Mouse (Mus musculus) gastrocnemius, postnatal 25 days (tissue): Measurements from ENCODE around the gene Mmp15. TPM values are rescaled to one million over a fixed set of nuclear protein-coding genes. Genes with fewer than 3 reads are reported as not detected.
"Not testable (repeated sequence)": the region's sequence is repeated elsewhere in the genome, so short reads cannot be mapped to it uniquely, and the experiment has no call there.

Experiments
- DNase-seq: peaks from one replicate; pipeline ENCODE4 v3.0.0; 2022
- total RNA-seq, 2 experiments: library from RNA; stranded (reverse); gene quantifications; 1 replicate in 1 of 2; 2 replicates in 1 of 2; pipeline ENCODE4 v1.2.3; 2021

Gene Mmp15
- total RNA-seq, 2 experiments from 2014 or later = 15.4 to 18.0 TPM

DNA sequence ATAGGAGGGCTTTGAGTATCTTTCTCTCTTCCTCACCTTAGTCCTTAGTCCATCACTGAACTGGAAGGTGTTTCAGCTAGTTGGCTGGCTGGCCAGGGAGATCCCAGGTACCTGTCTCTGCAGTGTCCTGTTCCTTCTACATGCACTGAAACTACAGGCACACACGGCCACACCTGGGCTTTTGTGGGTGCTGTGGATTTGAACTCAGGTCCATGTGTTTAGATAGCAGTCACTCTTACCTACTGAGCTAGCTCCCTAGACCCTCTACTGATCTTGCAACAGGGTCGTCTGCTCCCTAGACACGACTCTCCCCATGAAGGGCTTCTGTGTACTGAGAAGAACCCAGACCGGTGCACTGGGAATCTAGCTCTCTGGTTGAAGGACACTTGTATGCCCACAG lies 25.0 kb downstream of the Mmp15 start:
- DNase-seq = no peak

DNA sequence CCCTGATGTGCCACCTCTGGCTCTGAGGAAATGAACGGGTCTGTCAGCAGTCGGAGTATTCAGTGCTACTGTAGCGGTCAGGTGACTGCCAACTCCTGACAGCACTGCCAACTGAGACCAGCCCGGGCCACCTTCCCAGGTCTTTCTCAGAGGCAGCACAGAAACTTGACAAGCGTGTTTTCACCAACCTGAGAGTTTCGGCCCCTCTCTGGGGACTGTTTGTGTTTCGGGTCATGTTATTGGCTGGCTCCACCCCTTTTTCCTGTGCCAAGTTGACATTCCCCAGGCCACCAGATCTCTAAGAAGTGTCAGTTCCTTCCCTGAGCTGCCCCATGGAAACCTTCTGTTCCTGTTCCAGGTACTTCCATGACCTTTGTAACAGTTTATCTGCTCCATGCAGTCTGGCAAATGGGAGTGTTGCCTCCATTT lies 25.8 kb downstream of the Mmp15 start:
- peak; percentile 71 for DNase-seq

GRCm38 (mm10) chr8:95378928-95379327 lies 26.9 kb downstream of the Mmp15 start:
- not testable (repeated sequence) for DNase-seq

DNA sequence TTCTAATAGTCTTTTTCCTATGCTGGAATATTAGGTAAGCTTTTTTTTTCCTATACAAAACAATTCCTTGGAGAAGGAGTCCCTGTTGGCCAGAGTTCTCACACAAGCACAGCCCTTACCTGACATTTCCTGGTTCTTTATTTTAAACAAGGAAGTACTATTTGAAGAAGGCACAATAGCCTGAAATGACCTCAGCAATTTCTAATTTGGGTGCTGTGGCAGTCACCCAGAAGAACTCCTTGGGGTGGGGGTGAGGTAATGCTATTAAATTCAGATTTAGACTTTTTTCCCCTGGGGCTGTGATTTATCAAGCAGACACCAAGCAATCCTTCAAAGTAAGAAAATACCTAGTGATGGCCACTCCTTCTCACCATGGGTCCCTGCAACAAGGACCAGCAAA lies 28.9 kb downstream of the Mmp15 start:
- no peak for DNase-seq

- DNase-seq = no peak
Observed at GRCm38 (mm10) chr8:95381595-95381994, 29.5 kb downstream of the Mmp15 start.

GRCm38 (mm10) chr8:95384501-95384900 lies 32.4 kb downstream of the Mmp15 start:
- no peak for DNase-seq

DNA sequence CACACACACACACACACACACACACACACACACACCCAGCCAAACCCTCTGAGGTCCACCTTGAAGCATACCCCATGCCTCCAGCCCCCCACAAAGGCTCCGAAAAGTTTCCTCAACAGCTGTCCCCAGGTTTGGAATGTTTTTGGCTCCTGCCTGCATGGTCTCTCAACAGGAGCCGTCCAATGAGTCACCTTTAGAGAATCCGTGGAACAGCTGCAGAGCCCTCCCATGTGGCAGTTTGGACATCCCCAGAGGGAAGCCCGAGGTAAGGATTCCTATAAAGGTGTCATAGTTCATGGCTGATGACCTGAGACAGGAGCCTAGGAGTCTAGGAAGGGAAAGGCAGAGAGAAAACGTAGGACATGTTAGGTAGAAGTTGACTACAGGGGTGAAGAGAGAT lies 34.0 kb downstream of the Mmp15 start:
- no peak for DNase-seq

DNA sequence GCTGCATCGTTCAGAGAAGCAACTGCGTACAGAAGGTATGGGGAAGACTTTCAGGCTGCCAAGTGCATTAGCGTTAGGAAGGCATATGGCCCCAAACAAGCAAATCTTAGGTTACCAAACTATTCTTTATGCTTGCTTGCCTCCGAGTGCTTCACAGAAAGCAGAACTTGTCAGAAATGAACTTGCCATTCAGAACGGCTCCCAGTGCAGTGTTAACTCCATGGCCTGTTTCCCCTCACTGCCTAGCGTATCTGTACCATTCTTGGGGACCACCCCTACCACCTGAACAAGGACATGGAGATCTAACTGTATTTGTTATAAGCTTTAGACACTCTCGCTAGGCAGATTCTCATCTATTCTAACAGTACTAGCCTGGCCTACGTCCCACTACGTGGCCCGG lies 35.2 kb downstream of the Mmp15 start:
- DNase-seq = no peak

DNA sequence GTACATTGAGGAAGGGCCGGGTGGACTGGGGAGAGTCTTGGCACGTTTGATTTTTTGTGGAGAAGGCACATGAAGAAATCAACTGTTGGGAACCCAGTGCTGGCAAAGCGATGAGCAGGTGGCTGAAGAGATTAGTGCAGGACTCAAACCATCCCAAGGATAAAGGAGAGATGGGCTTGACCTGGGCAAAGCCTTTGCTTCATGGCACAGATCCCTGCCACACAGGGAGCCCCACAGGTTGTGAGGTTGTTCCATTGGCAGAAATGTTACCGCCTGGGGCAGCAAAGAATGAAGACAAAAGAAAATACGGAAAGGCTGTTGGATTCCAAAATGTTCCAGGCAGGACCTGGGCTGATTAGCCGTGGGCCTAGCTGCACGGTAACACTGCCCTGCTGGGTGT lies 35.9 kb downstream of the Mmp15 start:
- DNase-seq = no peak

DNA sequence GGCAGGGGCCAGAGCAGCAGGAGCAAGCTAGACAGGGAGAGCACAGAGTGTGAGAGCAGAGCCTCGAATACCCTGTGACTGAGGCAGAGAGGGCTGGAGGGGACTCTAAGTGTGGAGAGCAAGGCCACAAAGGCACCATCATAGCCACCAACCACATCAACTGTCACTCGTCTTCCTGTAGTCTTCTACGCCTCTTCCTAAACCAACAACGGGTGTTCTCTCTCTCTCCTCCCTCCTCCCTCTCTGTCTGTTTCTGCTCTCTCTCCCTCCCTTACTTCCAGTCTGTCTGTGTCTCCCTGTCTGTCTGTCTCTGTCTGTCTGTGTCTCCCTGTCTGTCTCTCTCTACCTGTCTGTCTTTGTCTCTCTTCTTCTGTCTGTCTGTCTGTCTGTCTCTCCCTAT lies 38.2 kb downstream of the Mmp15 start:
- DNase-seq = no peak

- no peak for DNase-seq
Observed at GRCm38 (mm10) chr8:95391101-95391500, 39.0 kb downstream of the Mmp15 start.

DNA sequence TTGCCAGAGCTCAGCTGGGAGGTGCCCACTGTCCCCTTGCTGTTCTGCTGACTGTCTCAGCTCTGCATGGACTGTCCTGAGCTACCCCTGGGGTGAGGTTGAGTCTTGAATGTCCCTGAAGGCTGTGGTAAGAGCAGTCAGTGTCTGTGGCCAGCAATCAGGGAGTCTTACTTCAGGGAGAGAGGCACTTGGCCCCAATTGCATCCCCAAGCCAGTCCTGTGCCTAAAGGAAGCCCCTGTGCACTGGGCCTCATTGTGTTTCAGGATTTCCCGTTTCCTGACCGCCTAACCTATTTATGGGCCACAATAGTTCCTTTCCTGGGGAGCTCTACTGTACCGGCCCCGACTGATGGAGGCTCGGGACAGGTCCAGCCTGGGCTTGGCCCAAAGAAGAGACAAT lies 40.5 kb downstream of the Mmp15 start:
- DNase-seq = no peak

DNA sequence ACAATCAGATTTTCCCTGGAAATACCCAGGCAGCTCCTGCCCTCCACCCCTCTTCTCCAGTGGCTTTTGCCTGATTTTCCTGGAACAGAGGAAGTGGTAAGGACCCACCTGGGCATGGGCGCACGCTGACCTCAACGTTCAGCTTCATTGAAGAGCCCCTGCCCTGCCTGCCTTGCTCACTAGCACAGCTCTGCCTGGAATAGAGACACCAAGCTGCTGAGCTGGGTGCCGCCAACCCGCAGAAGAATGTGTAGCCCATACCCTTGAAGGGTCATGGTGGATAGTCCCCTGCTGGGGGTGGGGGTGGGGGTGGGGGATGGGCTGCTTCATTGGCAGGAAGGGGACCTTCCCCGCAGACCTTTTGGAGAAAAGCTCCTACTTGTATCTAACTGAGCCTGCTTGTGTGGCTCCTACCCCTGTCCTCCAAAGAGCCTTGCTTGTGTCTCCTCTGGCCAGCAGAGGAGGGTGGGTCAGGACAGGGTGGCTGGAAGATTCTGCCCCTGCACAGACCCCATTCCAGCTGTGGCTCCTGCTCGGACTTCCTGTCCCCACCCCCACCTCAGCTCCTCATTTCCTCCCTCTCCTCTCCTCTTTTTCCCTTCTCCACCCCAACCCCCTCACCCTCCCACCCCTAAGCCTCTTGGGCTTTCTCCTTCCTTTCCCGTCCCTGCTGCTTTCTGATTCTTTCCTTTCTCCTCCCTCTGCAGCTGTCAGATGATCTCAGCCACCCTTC lies 43.3 kb downstream of the Mmp15 start:
- DNase-seq = no peak

DNA sequence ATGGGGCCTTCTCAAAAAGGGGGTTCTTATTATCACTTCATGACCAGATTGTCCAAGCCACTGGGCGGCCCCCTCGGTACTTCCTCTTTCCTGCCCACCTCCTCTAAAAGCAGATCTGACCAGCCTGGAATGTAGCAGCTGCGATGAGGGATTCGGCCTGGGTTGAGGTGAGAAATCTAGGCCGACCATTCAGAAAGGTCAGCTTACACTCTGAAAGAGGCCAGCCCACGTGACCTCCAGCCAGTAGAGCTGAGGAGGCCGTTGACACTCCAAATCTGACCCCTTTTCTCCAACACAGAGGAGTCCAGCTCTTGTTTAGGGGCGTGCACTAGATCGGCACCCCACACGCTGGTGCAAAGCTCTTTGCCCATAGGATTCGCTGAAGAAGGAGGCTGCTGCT lies 44.7 kb downstream of the Mmp15 start:
- DNase-seq = no peak

- DNase-seq = no peak
Observed at GRCm38 (mm10) chr8:95397201-95397600, 45.1 kb downstream of the Mmp15 start.

GRCm38 (mm10) chr8:95399131-95399530 lies 47.1 kb downstream of the Mmp15 start:
- no peak for DNase-seq

GRCm38 (mm10) chr8:95401091-95401490 lies 49.0 kb downstream of the Mmp15 start:
- DNase-seq = no peak

DNA sequence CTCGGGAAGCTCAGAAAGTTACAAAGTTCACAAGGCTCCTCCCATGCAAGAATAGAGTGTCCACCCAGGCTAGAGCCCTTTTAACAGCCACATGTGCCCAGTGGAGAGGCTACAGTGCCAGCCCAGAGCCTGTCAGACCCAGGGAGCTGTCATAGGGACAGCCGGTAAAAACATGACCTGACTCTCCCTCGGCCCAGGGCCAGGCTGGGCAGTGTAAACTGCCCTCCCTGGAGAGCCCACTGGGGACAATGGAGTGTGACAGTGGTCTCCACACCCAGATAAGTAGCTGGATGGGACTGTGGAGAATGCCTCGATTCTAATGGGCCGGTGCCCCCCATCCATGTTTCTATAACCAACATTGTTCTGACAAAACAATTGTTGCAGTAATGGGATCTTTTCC lies 57.5 kb downstream of the Mmp15 start:
- no peak for DNase-seq

DNA sequence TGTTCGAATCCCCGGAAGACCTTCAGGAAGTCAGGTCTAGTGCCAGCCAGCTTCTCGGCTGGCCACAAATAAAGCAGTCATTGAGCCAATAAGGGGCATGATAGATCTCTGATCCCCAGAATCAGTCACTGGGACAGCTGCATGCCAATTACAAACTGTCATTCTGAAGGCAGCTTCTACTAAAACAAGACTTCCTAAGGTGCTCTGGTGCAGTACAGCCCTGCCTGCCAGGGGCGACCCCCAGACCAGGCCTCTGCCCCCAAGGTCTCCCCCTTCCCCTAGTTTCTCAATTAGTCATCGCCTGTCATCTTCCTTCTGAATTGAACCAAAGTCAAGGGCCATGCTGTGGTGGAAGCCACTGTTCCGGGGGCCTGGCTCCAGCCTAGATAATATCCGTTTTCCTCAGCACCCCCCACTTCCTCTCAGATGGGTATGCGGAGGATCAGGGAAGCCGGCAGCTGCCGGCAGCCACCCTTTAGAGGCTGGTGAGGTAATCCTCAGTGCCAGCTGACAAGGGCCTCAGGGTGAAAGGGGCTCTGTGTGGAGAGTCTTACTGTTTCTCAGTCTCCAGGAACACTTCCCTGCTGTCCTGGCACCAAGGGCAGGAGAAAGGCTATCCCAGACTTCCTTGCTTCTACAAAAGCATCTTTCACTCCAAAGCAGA lies 59.4 kb downstream of the Mmp15 start:
- DNase-seq = no peak

DNA sequence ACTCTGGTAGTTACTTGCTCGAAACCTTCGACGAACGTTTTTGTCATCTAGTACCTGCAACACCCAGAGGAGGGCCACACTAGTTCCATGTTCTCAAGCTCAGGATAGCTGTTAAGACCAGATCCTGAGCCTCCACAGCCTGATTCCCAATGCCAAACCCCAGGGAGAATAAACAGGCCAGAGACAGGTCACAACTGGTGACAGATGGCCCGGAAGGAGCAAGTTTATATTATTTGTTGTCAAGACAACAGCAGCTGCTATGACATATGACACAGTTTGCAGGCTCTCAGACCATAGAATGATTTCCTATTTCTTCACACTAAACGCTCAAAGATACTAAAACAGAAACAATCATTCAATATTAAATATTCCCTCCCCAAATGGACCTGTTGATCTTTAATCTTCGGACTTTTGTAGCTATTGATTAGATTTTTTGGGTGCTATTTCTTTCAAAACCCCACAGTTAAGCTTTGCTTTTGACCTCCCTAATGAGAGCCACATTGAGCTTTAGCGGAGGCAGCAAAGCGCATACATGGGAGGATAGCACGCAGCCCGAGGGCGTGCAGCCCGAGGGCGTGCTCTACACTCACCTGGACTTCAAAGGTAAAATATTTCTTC lies 70.2 kb downstream of the Mmp15 start:
- no peak for DNase-seq
